Mouse (Mus musculus): ENCODE data around the gene Tbc1d32.
"Not testable (repeated sequence)": the region's sequence is repeated elsewhere in the genome, so short reads cannot be mapped to it uniquely, and the experiment has no call there.

Tbc1d32 gene

GRCm38 (mm10) chr10:56228568-56229209 is at the start of gene Tbc1d32:
TSS of gene Tbc1d32 (minus strand) at chr10:56228689.
- DNase-seq = peak; percentile 96

- DNase-seq = no peak
Measured at GRCm38 (mm10) chr10:56227771-56228275, 666 bp downstream of the Tbc1d32 start.

- DNase-seq = no peak
Measured at GRCm38 (mm10) chr10:56215797-56216196, 12.7 kb downstream of the Tbc1d32 start.

- no peak for DNase-seq
Measured at GRCm38 (mm10) chr10:56210343-56210742, 18.1 kb downstream of the Tbc1d32 start.

GRCm38 (mm10) chr10:56206802-56207404 is 21.6 kb downstream of the Tbc1d32 start:
- no peak for DNase-seq

GRCm38 (mm10) chr10:56204348-56204747 is 24.1 kb downstream of the Tbc1d32 start:
- no peak for DNase-seq

- DNase-seq = no peak
Measured at GRCm38 (mm10) chr10:56199902-56200301, 28.6 kb downstream of the Tbc1d32 start.

GRCm38 (mm10) chr10:56198691-56199090 is 29.8 kb downstream of the Tbc1d32 start:
- DNase-seq = no peak

- no peak for DNase-seq
Measured at GRCm38 (mm10) chr10:56194310-56194709, 34.2 kb downstream of the Tbc1d32 start.

GRCm38 (mm10) chr10:56181727-56182126 is 46.8 kb downstream of the Tbc1d32 start:
- DNase-seq = no peak

- no peak for DNase-seq
Measured at GRCm38 (mm10) chr10:56173184-56173583, 55.3 kb downstream of the Tbc1d32 start.

GRCm38 (mm10) chr10:56167721-56168120 is 60.8 kb downstream of the Tbc1d32 start:
- not testable (repeated sequence) for DNase-seq

- DNase-seq = no peak
Measured at GRCm38 (mm10) chr10:56165758-56166157, 62.7 kb downstream of the Tbc1d32 start.

- DNase-seq = no peak
Measured at GRCm38 (mm10) chr10:56164411-56164810, 64.1 kb downstream of the Tbc1d32 start.

- no peak for DNase-seq
Measured at GRCm38 (mm10) chr10:56158748-56159147, 69.7 kb downstream of the Tbc1d32 start.

GRCm38 (mm10) chr10:56158207-56158606 is 70.3 kb downstream of the Tbc1d32 start:
- DNase-seq = no peak

- DNase-seq = no peak
Measured at GRCm38 (mm10) chr10:56156956-56157355, 71.5 kb downstream of the Tbc1d32 start.

- DNase-seq = no peak
Measured at GRCm38 (mm10) chr10:56148920-56149319, 79.6 kb downstream of the Tbc1d32 start.

GRCm38 (mm10) chr10:56137191-56137590 is 91.3 kb downstream of the Tbc1d32 start:
- DNase-seq = no peak

- no peak for DNase-seq
Measured at GRCm38 (mm10) chr10:56129642-56130041, 98.8 kb downstream of the Tbc1d32 start.

- DNase-seq = no peak
Measured at GRCm38 (mm10) chr10:56126972-56127371, 101.5 kb downstream of the Tbc1d32 start.

- DNase-seq = peak; percentile 68
Measured at GRCm38 (mm10) chr10:56115636-56116180, 112.8 kb downstream of the Tbc1d32 start.

GRCm38 (mm10) chr10:56114951-56115635 is 113.4 kb downstream of the Tbc1d32 start:
- DNase-seq = peak; percentile 82

GRCm38 (mm10) chr10:56106996-56107334 is 121.5 kb downstream of the Tbc1d32 start:
- DNase-seq = no peak
